Mouse (Mus musculus) intestine, embryonic 14.5 days (tissue): ENCODE measurements around the gene Gpc1. TPM values are rescaled to one million over a fixed set of nuclear protein-coding genes. Genes with fewer than 3 reads are reported as not detected.

Experiments
- ATAC-seq: fragments of 200-750 bp; cut with Nextera tagmentation; replicated peaks from 2 replicates; pipeline ENCODE4 v1.8.0; 2017; ENCODE audit warnings: low read depth, moderate number of reproducible peaks, moderate TSS enrichment, moderate library complexity; ENCODE audit not compliant: low FRiP score, low TSS enrichment
- DNase-seq: peaks from one replicate; pipeline ENCODE4 v3.0.0-alpha.2; 2018; ENCODE audit warnings: low spot score
- H3K27ac ChIP-seq: fragments of 300-500 bp; sonication (generic); 2 replicates; pipeline ENCODE4 v1.5.1; 2014; ENCODE audit warnings: low read depth, mild to moderate bottlenecking, control low read depth
- H3K27me3 ChIP-seq: fragments of 300-500 bp; sonication (generic); replicated peaks from 2 replicates; pipeline ENCODE4 v1.6.1; 2014; ENCODE audit warnings: low read length, control low read depth; ENCODE audit not compliant: control insufficient read depth, insufficient read depth
- H3K36me3 ChIP-seq: fragments of 300-500 bp; sonication (generic); 2 replicates; pipeline ENCODE4 v1.6.1; 2014; ENCODE audit warnings: low read length, control low read depth; ENCODE audit not compliant: control insufficient read depth, insufficient read depth
- H3K4me1 ChIP-seq: fragments of 300-500 bp; sonication (generic); replicated peaks from 2 replicates; pipeline ENCODE4 v1.6.1; 2014; ENCODE audit warnings: low read length, control low read depth, mixed read lengths; ENCODE audit not compliant: control insufficient read depth, insufficient read depth
- H3K4me2 ChIP-seq: fragments of 300-500 bp; sonication (generic); 2 replicates; pipeline ENCODE4 v1.6.1; 2014; ENCODE audit warnings: low read length
- H3K4me3 ChIP-seq: fragments of 300-500 bp; sonication (generic); 2 replicates; pipeline ENCODE4 v1.5.1; 2014; ENCODE audit warnings: low read depth, low read length, control low read depth, mixed read lengths
- H3K9ac ChIP-seq: fragments of 300-500 bp; sonication (generic); 2 replicates; pipeline ENCODE4 v1.6.1; 2014; ENCODE audit warnings: mild to moderate bottlenecking, low read length
- H3K9me3 ChIP-seq: fragments of 300-500 bp; sonication (generic); 2 replicates; pipeline ENCODE4 v1.6.1; 2016; ENCODE audit warnings: low read length, control low read depth; ENCODE audit not compliant: control insufficient read depth
- WGBS: fragments of 180-500 bp; shearing (Covaris S2); extraction: QIAGEN DNeasy Blood & Tissue Kit; methylation state at CpG from one replicate; pipeline ENCODE4 v1.1.7; 2014; 5-methylcytosine and 5-hydroxymethylcytosine counted together
- polyA plus RNA-seq: library from polyadenylated mRNA; unstranded; fragments of >200 nt; fragmentation: Nextera tagmentation; extraction: Ambion mirVana; gene quantifications from 2 replicates; pipeline ENCODE4 v1.2.1, GENCODE M21; 2014

The Gpc1 gene
- polyA plus RNA-seq, 1 experiment from 2014 or later, result 47.9 TPM

DNA sequence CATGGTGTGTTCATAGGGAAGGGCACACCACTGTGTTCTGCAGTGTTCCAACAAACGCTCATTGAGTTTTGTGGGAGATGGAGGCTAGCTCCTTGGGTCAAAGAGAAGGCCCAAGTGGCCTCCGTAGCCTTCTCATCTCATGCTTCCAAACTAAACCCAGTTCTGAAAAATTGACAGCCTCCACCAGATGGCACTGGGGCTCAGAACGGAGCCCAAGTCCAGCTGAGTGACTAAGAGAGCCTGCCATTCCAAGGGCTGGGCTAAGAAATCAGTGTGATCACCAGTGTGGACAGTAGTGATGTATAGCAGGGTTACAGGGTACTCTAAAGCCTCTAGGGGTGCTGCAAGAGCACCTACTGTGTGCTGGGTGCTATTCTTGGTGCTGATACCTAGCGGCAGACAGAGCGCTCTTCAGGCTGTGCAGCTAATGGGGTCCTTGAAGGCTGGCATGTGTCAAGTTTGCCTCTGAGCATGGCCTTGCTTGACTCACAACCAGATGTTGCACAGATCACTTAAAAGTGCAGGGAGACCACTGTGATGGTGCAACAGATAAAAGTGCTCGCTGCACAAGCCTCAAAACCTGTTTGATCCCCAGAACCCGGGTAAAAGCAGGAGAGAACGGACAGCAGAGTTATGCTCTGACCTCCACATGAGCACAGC, 8.9 kb downstream of the Gpc1 start:
- no peaks in the 10 kb centered on the region for H3K4me1 ChIP-seq
- DNase-seq, result no peak

DNA sequence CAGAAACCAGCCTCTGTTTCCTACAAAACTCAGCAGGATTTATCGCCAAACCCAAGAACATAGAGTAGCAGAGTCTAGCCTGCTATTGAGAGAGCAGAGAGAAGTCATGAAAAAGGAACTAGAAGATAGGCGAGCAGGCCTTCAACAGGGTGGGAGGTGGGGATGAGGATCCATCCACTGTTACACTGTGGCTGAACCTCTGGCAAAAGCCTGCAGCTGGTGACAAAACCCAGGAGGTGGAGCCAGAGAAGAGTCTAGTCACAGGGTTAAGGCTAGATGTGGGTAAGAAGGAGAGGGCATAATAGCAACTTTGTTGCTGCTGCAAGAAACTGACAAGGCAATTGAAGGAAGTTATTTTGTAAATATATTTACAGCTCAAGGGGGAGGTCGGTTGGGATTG, 10.0 kb downstream of the Gpc1 start:
- Histone ChIP-seq H3K27ac (no peak overlapping the region), H3K4me2 (no peak overlapping the region), H3K4me3 (no peak overlapping the region), H3K9me3 (no peaks in the 10 kb centered on the region), H3K9ac (no peak overlapping the region), H3K27me3 (no peaks in the 10 kb centered on the region), H3K36me3 (0 out of 2 replicates have a peak, but pooled peaks cover 3% of the 10 kb centered on the region), H3K4me1 (no peaks in the 10 kb centered on the region)
- no peak for ATAC-seq
- WGBS, result 73% methylated on average over 3 of the region's 3 CpGs
- no peak for DNase-seq

More for the DNA sequence above, 8.9 kb downstream of the Gpc1 start:
- Histone ChIP-seq H3K27ac (no peak overlapping the region), H3K36me3 (0 out of 2 replicates have a peak, but pooled peaks cover 5% of the 10 kb centered on the region), H3K9ac (no peak overlapping the region), H3K27me3 (no peaks in the 10 kb centered on the region), H3K4me3 (no peak overlapping the region), H3K4me2 (no peak overlapping the region), H3K9me3 (no peaks in the 10 kb centered on the region)
- 83% methylated on average over 8 of the region's 8 CpGs for WGBS
- ATAC-seq, result no peak

DNA sequence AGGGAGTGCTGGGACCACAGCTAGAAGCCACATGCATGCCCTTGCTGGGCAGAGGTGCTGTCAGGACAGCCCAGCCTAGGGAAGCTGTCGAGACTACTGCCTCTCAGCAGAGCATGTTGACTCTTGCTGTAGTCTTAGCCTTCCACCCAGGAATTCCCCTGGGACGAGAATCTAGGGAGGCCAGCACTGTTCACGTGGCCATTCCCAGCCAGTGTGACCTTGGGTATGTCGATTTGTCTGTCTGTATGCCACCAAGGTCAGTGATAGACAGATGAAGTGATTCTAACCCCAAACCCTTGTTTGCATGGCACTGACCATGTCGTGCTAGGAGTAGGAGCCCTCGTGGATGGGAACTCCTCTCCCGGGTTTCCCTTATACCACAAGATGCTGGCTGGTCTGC, 14.4 kb downstream of the Gpc1 start:
- peaks cover 12% of the 10 kb centered on the region for H3K4me1 ChIP-seq
- 72% methylated on average over 7 of the region's 7 CpGs for WGBS

DNA sequence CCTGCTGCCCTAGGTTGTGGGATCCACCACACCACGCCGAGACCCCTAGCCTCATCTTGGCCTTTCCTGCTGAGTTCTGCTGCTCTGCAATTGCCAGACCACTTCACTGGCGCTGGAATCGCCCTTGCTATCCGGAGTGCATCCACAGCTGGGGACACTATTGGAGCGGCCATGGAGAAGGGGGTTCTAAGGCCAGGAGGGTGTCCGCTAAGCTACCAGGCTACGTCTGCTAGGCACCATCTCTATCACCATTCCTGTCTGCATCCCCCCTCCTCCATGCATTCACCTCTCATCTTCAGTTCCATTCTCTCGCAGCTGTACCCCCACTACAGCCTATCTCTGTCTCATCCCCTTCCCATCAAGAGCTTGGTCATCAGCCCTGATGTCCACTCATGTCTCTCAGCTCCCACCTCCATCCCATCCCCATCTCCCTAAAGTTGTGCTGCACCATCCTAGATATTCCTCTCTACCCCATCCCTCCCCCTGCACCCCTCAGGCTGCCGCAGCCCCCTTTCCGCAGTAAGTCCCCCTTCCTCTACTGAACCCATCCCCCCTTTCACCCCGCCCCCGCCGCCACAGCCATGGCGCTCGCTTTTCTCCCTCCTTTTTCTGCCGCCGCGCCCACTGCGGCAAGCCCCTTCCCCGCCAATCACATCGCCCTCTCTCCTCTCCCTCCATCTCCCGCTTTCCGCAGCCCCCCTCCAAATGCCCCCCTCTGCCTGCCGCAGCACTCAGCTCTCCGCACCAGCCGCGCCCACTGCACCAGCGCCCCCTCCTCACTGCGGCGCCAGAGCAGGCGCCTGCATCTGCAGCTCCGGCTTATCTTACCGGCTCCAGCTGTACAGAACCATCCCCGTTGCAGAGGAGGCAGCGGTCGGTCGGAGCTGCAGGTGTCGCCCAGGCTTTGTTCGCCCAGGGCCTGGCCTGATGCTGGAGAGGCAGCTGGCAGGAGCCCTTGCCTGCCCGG, 16.7 kb downstream of the Gpc1 start:
- peak overlapping the region; percentile 48 for H3K4me2 ChIP-seq
- no peak overlapping the region for H3K27ac ChIP-seq
- WGBS, result 10% methylated on average over 40 of the region's 41 CpGs
- H3K4me1 ChIP-seq, result peaks cover 12% of the 10 kb centered on the region
- ATAC-seq, result peak; percentile 29; the same call in 1 of the 2 replicates
- no peak overlapping the region for H3K9ac ChIP-seq
- DNase-seq, result no peak
- no peaks in the 10 kb centered on the region for H3K27me3 ChIP-seq
- H3K9me3 ChIP-seq, result no peaks in the 10 kb centered on the region
- H3K4me3 ChIP-seq, result peak overlapping the region; percentile 14
- H3K36me3 ChIP-seq, result no peaks in the 10 kb centered on the region

More for the DNA sequence above, 14.4 kb downstream of the Gpc1 start:
- Histone ChIP-seq H3K27me3 (no peaks in the 10 kb centered on the region), H3K27ac (no peak overlapping the region), H3K36me3 (no peaks in the 10 kb centered on the region), H3K9ac (no peak overlapping the region), H3K4me3 (no peak overlapping the region), H3K4me2 (no peak overlapping the region), H3K9me3 (no peaks in the 10 kb centered on the region)
- ATAC-seq (no peak), DNase-seq (no peak)

DNA sequence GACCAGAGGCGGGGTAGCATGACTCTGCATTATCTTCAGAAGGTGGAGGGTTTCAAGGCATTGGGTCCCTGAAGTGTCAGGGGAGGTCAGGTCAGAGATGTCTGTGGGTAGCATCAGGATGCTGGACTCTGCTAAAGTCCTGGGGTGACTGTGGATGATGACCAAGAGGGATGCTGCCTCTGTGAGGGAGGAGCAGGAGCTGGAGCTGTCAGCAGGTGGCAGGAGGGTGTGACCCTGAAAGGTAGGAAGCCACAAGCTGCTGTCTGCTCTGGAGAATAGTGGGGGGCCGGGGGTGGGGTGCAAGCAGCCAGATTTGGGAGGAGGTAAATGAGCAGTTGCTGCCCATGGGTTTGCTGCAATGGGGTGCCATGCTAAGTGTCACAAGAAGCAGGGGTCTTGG, 18.0 kb downstream of the Gpc1 start:
- ATAC-seq (no peak), DNase-seq (peak; percentile 65)
- Histone ChIP-seq H3K27me3 (no peaks in the 10 kb centered on the region), H3K4me1 (peaks cover 12% of the 10 kb centered on the region), H3K4me2 (no peak overlapping the region), H3K27ac (no peak overlapping the region), H3K36me3 (peaks cover 8% of the 10 kb centered on the region), H3K9me3 (no peaks in the 10 kb centered on the region), H3K9ac (no peak overlapping the region), H3K4me3 (no peak overlapping the region)
- WGBS, result 75% methylated on average over 2 of the region's 2 CpGs

DNA sequence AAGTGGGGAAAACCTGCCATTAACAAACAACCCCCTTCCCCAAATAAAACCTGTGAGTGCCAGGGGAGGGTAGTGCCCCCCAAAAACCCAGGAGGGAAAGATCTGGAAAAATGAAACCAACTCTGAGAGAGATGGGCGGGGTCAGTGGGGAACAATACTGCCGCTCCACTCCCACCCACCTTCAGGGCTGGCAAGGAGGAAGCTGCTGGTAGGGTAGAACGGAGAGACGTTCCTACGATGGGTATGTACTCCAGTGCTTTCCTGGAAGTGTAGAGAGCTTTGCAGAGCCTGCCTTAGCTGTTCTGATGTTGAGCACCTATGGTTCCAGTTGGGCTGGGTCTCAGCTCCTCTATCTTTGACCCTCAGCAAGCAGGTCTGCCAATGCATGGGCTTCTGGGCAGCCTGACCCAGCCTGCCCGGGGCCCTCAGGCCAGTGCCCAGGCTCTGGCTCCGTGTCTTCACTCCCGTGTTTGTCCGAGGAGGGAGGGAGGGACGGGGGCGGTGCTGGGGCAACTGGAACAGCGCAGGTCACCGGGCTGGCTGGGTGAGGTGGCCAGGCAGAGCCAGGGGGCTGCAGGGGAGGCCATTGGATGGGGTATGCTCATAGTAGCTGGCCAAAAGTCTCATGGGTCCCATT, 18.6 kb downstream of the Gpc1 start:
- Histone ChIP-seq H3K4me2 (no peak overlapping the region), H3K36me3 (peaks cover 14% of the 10 kb centered on the region), H3K4me1 (peaks cover 12% of the 10 kb centered on the region), H3K9me3 (no peaks in the 10 kb centered on the region), H3K27me3 (no peaks in the 10 kb centered on the region), H3K27ac (no peak overlapping the region), H3K9ac (no peak overlapping the region), H3K4me3 (no peak overlapping the region)
- WGBS, result 69% methylated on average over 13 of the region's 13 CpGs
- DNase-seq (no peak), ATAC-seq (no peak)

DNA sequence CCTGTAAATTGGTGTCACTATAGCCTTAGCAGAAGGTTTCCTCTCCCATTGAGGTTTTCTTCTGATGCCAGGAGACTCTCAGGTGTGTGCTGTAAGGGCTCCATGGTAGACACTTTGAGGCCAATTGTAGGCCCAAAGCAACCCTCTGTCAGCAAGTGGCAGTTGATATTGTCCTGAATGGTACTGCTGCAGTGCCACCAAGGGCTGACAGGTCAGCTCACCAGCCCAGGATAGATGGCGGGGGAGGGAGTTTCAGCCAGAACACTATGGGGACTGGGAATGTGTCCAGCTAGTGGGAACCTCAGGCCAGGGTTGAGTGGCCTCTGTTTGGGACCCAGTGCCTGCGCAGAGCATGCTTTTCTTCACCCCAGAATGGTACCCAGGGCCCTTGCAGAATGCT, 21.0 kb downstream of the Gpc1 start:
- WGBS, result 100% methylated on average over 2 of the region's 2 CpGs
- Histone ChIP-seq H3K4me2 (no peak overlapping the region), H3K36me3 (peaks cover 37% of the 10 kb centered on the region), H3K9ac (no peak overlapping the region), H3K27ac (no peak overlapping the region), H3K4me3 (no peak overlapping the region), H3K9me3 (no peaks in the 10 kb centered on the region), H3K27me3 (no peaks in the 10 kb centered on the region), H3K4me1 (peaks cover 12% of the 10 kb centered on the region)
- no peak for ATAC-seq
- DNase-seq, result no peak

DNA sequence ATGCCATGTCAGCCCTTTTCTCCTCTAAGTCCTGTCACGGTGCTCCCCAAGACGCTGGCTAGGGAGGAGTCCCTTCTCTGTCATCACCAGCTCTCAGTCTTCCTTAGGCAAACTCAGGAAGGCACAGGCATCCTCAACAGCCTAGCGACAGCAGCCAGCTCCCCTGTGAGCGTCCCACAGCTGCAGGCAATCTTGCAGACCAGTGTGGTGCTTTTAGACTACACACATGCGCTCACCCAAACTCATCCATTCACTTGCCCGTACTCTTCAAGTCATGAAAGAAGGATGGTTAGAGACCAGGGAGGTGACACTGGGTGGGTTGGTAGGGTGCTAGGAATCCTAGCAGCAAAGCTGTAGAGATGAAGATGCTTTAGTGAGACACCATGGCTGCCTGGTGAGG, 30.1 kb downstream of the Gpc1 start:
- H3K4me1 ChIP-seq, result no peaks in the 10 kb centered on the region
- WGBS, result 78% methylated on average over 6 of the region's 6 CpGs
- peaks cover 38% of the 10 kb centered on the region for H3K36me3 ChIP-seq
- no peak overlapping the region for H3K4me2 ChIP-seq
- H3K27ac ChIP-seq, result no peak overlapping the region
- ATAC-seq (no peak), DNase-seq (no peak)
- H3K9ac ChIP-seq, result no peak overlapping the region
- H3K9me3 ChIP-seq, result no peaks in the 10 kb centered on the region
- H3K27me3 ChIP-seq, result no peaks in the 10 kb centered on the region; the same call in 1 of the 2 replicates
- no peak overlapping the region for H3K4me3 ChIP-seq
